Mouse (Mus musculus): ENCODE results near the gene Lamc3.
"Not testable (repeated sequence)": the region's sequence is repeated elsewhere in the genome, so short reads cannot be mapped to it uniquely, and the experiment has no call there.

The Lamc3 gene

DNA sequence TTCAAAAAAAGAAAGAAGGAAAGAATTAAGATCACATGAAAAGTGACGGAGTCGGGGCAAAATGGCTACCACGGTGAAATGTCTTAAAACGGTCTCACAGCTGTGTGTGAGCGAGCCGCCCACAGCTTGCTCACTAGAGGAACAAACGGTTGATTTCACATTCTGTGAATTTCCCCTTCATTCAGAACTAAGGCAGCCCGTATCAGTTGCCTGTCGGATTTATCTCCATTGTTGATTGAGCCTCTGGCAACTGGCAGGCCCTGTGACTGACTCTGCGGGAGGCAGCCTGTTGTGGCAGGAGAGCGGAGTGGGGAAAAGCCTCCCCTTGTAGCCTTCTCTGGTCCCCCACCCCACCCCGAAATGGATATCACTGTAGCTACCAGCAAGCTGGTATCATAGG, 10.6 kb upstream of the Lamc3 start:
- no peak for DNase-seq (ENCODE audit: low spot score)

DNA sequence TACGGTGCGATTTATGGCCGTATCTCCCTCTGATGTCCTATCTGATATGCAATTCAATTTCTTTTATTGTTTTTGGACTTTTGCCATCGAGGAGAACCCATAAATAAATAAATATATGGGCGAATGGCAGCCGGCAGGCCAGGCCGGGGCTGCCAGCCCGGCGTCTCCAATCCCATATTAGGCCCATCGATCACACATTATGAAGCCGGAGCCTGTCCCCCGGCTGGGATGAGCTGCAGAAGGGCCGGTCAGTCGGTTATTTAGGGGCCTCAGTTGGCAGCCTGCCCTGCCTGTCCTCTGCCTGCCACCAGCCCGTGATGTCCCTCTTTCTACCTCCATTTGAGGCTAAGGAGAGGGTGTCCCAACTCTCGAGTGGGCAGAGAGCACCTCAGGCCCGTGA, 8.5 kb upstream of the Lamc3 start:
- DNase-seq (ENCODE audit: low spot score): no peak

GRCm38 (mm10) chr2:31880868-31881267, 6.2 kb upstream of the Lamc3 start:
- DNase-seq (ENCODE audit: low spot score): no peak

DNA sequence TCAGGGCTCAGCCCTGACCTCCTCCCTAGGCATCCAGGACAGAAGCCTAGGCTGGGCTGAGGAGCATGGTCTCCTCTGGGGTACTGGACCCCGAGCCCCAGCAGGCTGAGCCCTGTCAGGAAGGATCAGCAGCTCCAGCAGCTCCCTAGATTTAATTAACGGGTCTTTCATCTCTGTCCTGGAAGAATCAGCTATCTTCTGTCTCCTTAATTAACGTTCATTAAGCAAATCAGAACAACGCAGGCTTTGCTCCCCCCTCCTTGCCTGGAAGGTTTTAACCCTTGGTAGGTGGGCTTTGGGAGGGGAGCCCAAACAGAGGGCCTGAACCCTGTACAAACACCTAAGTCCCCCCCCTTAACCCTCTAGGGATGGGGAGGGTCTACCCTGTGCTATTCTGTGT, 4.0 kb upstream of the Lamc3 start:
- no peak for DNase-seq (ENCODE audit: low spot score)

GRCm38 (mm10) chr2:31884806-31885205, 2.3 kb upstream of the Lamc3 start:
- no peak for DNase-seq (ENCODE audit: low spot score)

DNA sequence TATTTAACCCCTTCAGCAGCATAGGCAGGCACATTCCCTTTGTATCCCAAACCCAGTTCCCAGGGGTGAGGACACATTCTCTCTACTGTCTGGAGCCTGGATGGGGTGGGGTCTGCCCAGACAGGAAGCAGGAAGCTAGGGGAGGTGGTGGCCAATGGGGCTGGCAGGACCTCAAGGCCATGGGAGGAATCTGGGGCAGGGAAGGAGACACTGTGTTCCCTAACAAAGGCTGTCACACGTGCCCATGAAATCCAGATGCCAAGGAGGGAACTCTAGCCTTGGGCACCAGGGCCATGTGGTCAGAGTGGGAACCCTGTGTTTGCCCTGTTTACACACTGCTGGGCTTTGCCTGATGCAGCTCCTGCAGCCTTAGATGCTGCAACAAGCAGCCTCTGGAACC, 1.8 kb downstream of the Lamc3 start:
- peak; percentile 51 for DNase-seq (ENCODE audit: low spot score)

DNA sequence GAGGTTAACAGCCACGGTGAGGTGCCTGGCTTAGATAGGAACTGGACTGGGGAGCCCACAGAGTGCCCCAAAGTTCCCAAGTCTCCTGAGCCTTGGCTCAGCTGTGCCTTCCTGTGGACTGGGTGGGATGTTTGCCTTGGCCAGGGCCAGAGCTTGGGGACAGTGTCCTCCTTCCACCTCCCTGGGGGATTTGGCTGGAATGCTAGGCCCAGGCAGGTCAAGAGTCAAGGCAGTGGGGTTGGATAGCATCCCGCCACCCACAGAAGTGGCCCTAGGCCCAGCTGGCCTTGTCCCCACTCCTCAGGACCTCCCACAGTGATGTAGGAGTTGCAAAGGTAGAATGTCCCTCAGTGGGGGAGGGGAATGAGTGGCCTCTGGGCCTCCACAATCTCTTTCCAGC, 4.1 kb downstream of the Lamc3 start:
- DNase-seq (ENCODE audit: low spot score): no peak

DNA sequence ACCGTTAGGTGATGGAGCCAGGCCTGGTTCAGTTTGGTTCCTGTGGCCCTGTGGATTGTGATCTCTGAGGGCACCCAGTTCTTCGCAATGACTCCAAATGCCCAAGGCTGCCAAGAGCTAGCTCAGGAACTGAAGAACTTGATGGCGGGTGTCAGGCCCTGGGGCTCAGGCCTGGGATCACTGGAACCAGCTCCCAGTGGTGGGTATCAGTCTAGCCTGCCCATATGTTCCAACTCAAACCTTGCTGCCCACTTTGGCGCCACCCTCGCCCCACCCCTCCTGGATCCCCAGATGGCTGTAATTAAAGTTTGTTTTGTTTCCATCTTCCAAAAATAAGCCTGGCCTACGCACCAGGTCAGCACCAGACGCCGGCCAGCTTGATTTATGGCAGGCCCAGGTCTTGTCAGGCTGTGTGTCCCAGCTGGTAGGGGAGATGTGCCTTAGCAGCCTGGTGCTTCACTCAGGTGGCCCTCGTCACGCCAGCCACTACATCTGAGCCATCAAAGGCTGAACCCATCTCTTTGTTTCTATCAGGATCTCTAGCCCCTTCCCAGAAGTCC, 6.1 kb downstream of the Lamc3 start:
- no peak for DNase-seq (ENCODE audit: low spot score)

GRCm38 (mm10) chr2:31894221-31894870, 7.3 kb downstream of the Lamc3 start:
- no peak for DNase-seq (ENCODE audit: low spot score)

DNA sequence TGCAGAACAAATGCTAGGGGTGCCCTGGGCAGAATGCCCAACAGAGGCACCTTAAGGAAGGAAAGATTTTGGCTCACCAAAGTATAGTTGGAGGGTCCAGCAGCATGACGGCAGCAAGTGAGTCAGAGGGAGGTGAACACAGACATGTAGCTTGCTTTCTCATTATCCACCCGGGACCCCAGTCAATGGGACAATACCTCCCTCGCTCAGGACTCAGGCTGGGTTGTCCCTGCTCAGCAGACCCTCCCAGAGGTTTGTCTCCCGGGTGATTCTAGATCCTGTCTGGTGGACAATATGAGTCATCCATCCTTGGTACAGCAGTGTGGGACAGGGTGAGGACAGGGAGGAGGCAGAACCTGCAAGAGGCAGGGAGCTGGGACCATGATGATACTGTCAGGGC, 13.8 kb downstream of the Lamc3 start:
- DNase-seq (ENCODE audit: low spot score): no peak

DNA sequence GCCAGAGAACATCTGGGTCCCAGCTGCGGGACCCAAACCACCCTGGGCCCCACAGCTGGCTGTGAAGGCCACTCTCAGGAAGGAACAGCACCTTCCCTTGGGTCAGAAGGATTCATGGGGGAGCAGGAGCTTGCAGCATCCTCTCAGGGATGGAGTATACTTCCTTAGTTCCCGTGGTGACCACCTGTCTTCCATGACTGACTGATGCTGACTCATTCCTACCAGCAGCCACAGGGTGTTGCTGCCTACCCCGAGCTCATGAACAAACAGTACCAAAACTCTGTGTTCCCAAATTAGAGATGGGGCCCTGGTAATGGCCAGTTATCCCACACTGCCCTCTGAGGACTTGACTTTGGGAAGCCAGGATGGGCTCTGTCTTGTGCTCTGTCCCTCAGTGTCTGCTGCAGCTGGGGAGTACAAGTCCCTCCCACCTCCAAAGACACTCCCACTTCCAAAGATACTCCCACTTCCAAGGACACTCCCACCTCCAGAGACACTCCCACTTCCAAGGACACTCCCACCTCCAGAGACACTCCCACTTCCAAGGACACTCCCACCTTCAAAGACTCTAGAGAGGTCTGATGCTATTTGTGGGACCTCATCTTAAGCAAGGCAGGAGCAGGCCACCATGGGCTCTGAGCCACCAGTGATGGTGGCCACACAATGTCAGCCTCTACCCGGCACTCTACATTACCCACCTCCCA, 14.7 kb downstream of the Lamc3 start:
- no peak for DNase-seq (ENCODE audit: low spot score)

GRCm38 (mm10) chr2:31904089-31904488, 17.0 kb downstream of the Lamc3 start:
- peak; percentile 32 for DNase-seq (ENCODE audit: low spot score)

DNA sequence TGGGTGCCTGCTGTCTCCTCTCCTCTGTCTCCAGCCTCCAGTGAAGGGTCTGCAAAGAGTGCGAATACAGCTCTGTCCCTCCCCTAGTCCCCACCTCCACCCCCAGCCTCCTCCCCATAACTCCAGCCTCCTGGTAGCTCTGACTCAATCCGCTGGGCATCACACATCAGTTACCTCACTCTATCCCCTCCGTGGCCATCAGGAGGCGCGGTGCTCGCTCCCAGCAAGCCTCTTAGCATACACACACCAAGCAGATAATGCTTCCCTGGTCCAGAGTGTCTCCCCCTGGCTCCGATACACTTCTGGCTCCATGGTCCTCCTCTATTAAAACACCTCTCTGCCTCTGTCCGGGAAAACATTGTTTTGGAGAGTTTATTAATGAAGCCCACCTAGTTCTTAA, 17.5 kb downstream of the Lamc3 start:
- DNase-seq (ENCODE audit: low spot score): no peak

- DNase-seq (ENCODE audit: low spot score): no peak
Observed at GRCm38 (mm10) chr2:31905682-31906081, 18.6 kb downstream of the Lamc3 start.

DNA sequence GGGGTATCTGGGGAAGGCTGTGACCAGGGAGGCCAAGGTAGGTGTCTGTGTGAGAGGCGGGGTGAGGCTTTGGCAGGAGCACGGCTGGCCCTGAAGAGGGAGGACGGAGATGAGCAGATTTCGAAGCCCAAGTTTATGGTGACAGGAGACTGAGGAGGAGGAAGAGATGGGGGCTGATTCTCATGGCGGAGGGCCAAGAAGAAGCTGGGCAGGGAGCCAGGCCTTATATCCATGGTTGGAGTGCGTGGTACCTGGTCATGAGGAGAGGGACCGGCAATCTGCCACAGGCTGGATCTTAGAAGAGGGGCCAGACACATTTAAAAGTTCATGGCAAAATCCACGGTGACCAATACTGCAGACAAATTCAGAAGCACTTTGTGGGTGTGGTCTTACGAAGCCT, 19.3 kb downstream of the Lamc3 start:
- no peak for DNase-seq (ENCODE audit: low spot score)

- no peak for DNase-seq (ENCODE audit: low spot score)
Observed at GRCm38 (mm10) chr2:31912575-31912974, 25.5 kb downstream of the Lamc3 start.

GRCm38 (mm10) chr2:31914213-31914612, 27.1 kb downstream of the Lamc3 start:
- DNase-seq (ENCODE audit: low spot score): not testable (repeated sequence)

DNA sequence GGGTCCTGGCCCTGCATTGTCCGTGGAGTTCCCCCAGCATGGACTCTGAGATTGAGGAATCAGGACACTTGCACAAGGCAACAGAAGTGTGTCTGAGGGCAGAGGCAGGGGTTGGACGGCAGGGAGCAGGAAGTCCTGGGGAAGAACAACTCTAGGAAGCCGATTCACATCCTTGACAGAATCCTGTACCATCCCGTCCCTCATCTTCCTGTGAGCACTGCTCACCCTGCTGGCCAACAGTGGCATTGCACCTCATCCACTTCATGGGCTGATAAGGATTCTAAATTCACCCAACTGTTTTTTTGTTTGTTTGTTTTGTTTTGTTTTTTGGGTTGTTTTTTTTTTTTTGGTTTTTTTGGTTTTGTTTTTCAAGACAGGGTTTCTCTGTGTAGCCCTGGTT, 28.0 kb downstream of the Lamc3 start:
- DNase-seq (ENCODE audit: low spot score): no peak

DNA sequence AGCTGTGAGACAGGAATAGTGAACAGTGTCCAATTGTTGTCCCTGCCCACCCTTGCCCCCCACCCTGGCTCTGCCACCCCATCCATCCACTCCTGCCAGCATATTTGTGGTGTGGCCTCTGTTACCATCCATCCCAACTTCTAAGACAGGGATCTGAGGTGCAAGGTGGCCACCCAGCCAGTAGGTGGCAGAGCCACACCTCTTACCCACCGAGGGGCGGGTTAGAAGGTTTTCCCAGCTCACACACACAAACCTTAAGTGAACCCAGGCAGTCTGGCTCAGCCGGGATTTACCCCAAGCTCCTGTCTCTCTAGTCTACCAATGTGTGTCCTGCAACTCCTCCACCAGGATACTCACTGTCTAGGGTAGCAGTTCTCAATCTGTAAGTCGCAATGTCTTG, 30.5 kb downstream of the Lamc3 start:
- peak; percentile 11 for DNase-seq (ENCODE audit: low spot score)

DNA sequence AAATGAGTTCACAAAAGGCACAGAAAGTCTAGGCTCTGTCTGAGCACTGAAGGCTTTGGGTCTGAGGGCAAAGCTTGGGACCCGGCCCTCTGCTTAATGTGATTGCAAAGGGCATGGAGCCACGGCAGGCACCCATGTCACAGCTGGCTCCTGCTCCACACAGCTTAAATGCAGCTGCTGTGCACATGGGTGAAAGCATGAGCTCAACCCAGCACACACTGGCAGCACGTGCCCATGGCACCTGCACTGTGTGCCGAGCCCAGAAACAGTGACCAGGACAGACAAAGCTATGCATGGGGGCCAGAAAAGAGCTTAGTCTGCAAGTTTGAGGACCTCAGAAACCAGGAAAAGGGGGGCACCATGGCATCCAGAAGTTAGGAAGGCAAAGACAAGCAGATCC, 36.6 kb downstream of the Lamc3 start:
- no peak for DNase-seq (ENCODE audit: low spot score)

DNA sequence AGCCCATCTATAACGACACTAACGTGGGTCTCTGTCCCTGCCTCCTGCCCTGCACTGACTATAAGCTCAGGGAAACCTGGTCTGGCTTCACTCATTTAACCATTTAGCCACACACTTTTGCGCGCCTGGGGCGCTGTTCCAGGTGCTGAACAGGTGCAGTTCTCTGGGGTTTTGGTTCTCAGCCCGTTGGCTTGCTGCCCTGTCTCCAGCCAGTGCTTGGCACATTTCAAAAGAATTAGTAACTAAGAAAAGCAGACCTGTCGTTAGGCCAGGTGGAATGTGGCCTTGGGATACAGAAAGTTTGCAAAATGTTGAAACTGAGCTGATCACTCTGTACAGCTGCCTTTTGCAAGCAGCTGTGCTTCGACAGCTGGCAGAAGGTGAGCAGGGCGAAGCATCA, 37.7 kb downstream of the Lamc3 start:
- DNase-seq (ENCODE audit: low spot score): peak; percentile 9

DNA sequence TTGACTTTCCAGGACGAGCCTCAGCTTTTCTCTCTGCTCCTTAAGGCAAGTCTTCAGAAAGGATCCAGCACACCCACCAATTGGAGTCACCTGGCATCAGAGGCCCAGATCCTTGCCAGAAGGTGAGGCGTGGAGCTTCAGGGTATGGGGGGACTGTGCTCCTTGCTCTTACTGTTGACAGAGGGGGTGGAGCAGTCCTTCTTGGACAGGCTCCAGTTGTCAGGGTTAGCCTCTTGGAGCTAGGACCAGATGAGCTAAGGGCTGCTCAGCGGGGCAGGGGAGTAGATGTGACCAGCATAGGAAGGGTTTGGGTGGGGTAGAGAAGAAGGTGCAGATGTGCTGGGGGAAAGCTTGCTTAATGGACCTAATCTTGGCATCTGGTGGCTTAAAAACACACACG, 38.8 kb downstream of the Lamc3 start:
- no peak for DNase-seq (ENCODE audit: low spot score)

GRCm38 (mm10) chr2:31929664-31930063, 42.6 kb downstream of the Lamc3 start:
- no peak for DNase-seq (ENCODE audit: low spot score)

- DNase-seq (ENCODE audit: low spot score): no peak
Observed at GRCm38 (mm10) chr2:31934551-31934950, 47.5 kb downstream of the Lamc3 start.
